Mouse (Mus musculus) heart, embryonic 12.5 days (tissue): ENCODE measurements around the gene Slc39a5. TPM values are rescaled to one million over a fixed set of nuclear protein-coding genes. Genes with fewer than 3 reads are reported as not detected.

Experiments used
- ATAC-seq: fragments of 200-750 bp; cut with Nextera tagmentation; 2 replicates; pipeline ENCODE4 v1.8.0; 2017; ENCODE audit warnings: moderate TSS enrichment, moderate library complexity; ENCODE audit not compliant: insufficient number of reproducible peaks, low FRiP score
- H3K27ac ChIP-seq: fragments of 300-500 bp; sonication (generic); 2 replicates; pipeline ENCODE4 v1.5.1; 2016; ENCODE audit warnings: mild to moderate bottlenecking, moderate library complexity; ENCODE audit not compliant: poor library complexity, severe bottlenecking
- H3K27me3 ChIP-seq: fragments of 300-500 bp; sonication (generic); replicated peaks from 2 replicates; pipeline ENCODE4 v1.6.1; 2016; ENCODE audit warnings: mild to moderate bottlenecking, moderate library complexity
- H3K36me3 ChIP-seq: fragments of 300-500 bp; sonication (generic); 2 replicates; pipeline ENCODE4 v1.6.1; 2016; ENCODE audit warnings: mild to moderate bottlenecking, moderate library complexity
- H3K4me1 ChIP-seq: fragments of 300-500 bp; sonication (generic); replicated peaks from 2 replicates; pipeline ENCODE4 v1.6.1; 2016; ENCODE audit warnings: mild to moderate bottlenecking
- H3K4me2 ChIP-seq: fragments of 300-500 bp; sonication (generic); 2 replicates; pipeline ENCODE4 v1.6.1; 2016; ENCODE audit warnings: mild to moderate bottlenecking, moderate library complexity
- H3K4me3 ChIP-seq: fragments of 300-500 bp; sonication (generic); 2 replicates; pipeline ENCODE4 v1.5.1; 2016; ENCODE audit warnings: mild to moderate bottlenecking
- H3K9ac ChIP-seq: fragments of 300-500 bp; sonication (generic); 2 replicates; pipeline ENCODE4 v1.6.1; 2016; ENCODE audit warnings: mild to moderate bottlenecking, moderate library complexity
- H3K9me3 ChIP-seq: fragments of 300-500 bp; sonication (generic); replicated peaks from 2 replicates; pipeline ENCODE4 v1.6.1; 2016; ENCODE audit warnings: mild to moderate bottlenecking, moderate library complexity
- WGBS: fragments of 180-500 bp; shearing (Covaris S2); methylation state at CpG from one replicate; pipeline ENCODE4 v1.1.7; 2016; 5-methylcytosine and 5-hydroxymethylcytosine counted together
- polyA plus RNA-seq: library from polyadenylated mRNA; unstranded; fragments of >200 nt; fragmentation: Nextera tagmentation; extraction: Ambion mirVana; gene quantifications from 2 replicates; pipeline ENCODE4 v1.2.1, GENCODE M21; 2016

Gene Slc39a5
- polyA plus RNA-seq, 1 experiment from 2014 or later = 0.42 TPM

GRCm38 (mm10) chr10:128376099-128376454 lies 25.0 kb downstream of the Slc39a5 start:
- Histone ChIP-seq H3K4me1 (peaks cover 36% of the 10 kb centered on the region), H3K4me3 (peak overlapping the region; percentile 82), H3K27me3 (no peaks in the 10 kb centered on the region), H3K9ac (peak overlapping the region; percentile 95), H3K27ac (peak overlapping the region; percentile 91), H3K9me3 (0 out of 2 replicates have a peak, but pooled peaks cover 2% of the 10 kb centered on the region), H3K4me2 (peak overlapping the region; percentile 87), H3K36me3 (peaks cover 29% of the 10 kb centered on the region)
- no peak for ATAC-seq
- 50% methylated on average over 4 of the region's 4 CpGs for WGBS

DNA sequence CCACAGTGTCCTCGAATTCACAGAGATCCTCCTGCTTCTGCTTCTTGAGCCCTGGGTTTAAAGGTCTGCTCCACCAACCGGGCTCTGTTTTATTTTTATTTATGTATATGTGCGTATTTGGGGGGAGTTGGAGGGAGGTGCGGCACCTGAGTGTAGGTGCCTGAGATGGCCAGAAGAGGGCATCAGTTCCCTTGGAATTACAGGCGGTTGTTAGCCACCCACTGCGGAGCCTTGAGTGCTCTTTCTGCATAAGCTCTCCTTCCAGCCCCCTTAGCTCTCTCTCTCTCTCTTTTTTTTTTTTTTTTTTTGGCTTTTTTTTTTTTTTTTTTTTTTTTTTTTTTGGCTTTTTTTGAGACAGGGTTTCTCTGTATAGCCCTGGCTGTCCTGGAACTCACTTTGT lies 26.6 kb downstream of the Slc39a5 start:
- Histone ChIP-seq H3K27me3 (no peaks in the 10 kb centered on the region), H3K9ac (no peak overlapping the region), H3K36me3 (peaks cover 13% of the 10 kb centered on the region), H3K4me2 (no peak overlapping the region), H3K4me3 (no peak overlapping the region), H3K9me3 (0 out of 2 replicates have a peak, but pooled peaks cover 2% of the 10 kb centered on the region), H3K27ac (no peak overlapping the region), H3K4me1 (peaks cover 38% of the 10 kb centered on the region)
- WGBS = 73% methylated on average over 6 of the region's 6 CpGs
- no peak for ATAC-seq

GRCm38 (mm10) chr10:128372989-128373748 lies 27.9 kb downstream of the Slc39a5 start:
- peak overlapping the region; percentile 13; the same call in 1 of the 2 replicates for H3K27ac ChIP-seq
- WGBS = 51% methylated on average over 6 of the region's 6 CpGs

GRCm38 (mm10) chr10:128372142-128372541 lies 28.9 kb downstream of the Slc39a5 start:
- H3K4me3 ChIP-seq = no peak overlapping the region
- ATAC-seq = no peak
- 0 out of 2 replicates have a peak, but pooled peaks cover 2% of the 10 kb centered on the region for H3K9me3 ChIP-seq
- H3K9ac ChIP-seq = no peak overlapping the region
- H3K4me2 ChIP-seq = no peak overlapping the region
- no peaks in the 10 kb centered on the region for H3K27me3 ChIP-seq
- WGBS = 79% methylated on average over 5 of the region's 5 CpGs
- peaks cover 31% of the 10 kb centered on the region for H3K4me1 ChIP-seq
- no peaks in the 10 kb centered on the region for H3K36me3 ChIP-seq
- H3K27ac ChIP-seq = no peak overlapping the region

More at GRCm38 (mm10) chr10:128372989-128373748, 27.9 kb downstream of the Slc39a5 start:
- ATAC-seq = no peak
- Histone ChIP-seq H3K9me3 (0 out of 2 replicates have a peak, but pooled peaks cover 2% of the 10 kb centered on the region), H3K9ac (no peak overlapping the region), H3K36me3 (peaks cover 1% of the 10 kb centered on the region), H3K27me3 (no peaks in the 10 kb centered on the region), H3K4me1 (peaks cover 29% of the 10 kb centered on the region), H3K4me3 (no peak overlapping the region), H3K4me2 (no peak overlapping the region)

DNA sequence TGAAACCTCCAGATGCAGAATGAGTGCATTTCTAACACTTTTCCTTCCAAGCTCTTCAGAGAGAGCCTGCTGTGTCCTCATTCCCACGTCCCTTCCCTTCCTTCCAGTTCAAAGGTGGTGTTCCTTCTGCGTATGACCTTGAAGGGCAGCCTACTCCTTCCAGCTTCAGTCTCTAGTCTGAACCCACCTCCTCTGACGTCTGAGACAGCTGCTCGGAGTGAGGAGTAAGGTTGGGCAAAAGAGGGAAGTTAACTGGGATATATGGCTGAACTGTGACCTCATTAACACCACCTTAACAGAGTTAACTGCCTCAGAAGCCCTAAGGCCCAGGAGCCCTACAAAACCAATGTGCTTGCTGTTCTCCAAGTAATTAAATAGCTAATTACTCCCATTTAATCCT lies 30.4 kb downstream of the Slc39a5 start:
- 59% methylated on average over 4 of the region's 4 CpGs for WGBS
- ATAC-seq = no peak
- peaks cover 1% of the 10 kb centered on the region for H3K36me3 ChIP-seq
- no peak overlapping the region for H3K4me3 ChIP-seq
- H3K9ac ChIP-seq = no peak overlapping the region
- H3K27ac ChIP-seq = no peak overlapping the region
- peaks cover 23% of the 10 kb centered on the region for H3K4me1 ChIP-seq
- 0 out of 2 replicates have a peak, but pooled peaks cover 2% of the 10 kb centered on the region for H3K9me3 ChIP-seq
- no peak overlapping the region for H3K4me2 ChIP-seq
- H3K27me3 ChIP-seq = no peaks in the 10 kb centered on the region

- no peak overlapping the region for H3K4me3 ChIP-seq
- WGBS = 66% methylated on average over 5 of the region's 6 CpGs
- 0 out of 2 replicates have a peak, but pooled peaks cover 2% of the 10 kb centered on the region for H3K9me3 ChIP-seq
- H3K27ac ChIP-seq = no peak overlapping the region
- H3K36me3 ChIP-seq = peaks cover 7% of the 10 kb centered on the region
- H3K4me1 ChIP-seq = peaks cover 23% of the 10 kb centered on the region
- H3K4me2 ChIP-seq = no peak overlapping the region
- H3K27me3 ChIP-seq = no peaks in the 10 kb centered on the region
- no peak for ATAC-seq
- no peak overlapping the region for H3K9ac ChIP-seq
Observed at GRCm38 (mm10) chr10:128370021-128370420, 31.0 kb downstream of the Slc39a5 start.

- no peak for ATAC-seq
- Histone ChIP-seq H3K27ac (peak overlapping the region; percentile 87), H3K9me3 (0 out of 2 replicates have a peak, but pooled peaks cover 2% of the 10 kb centered on the region), H3K9ac (peak overlapping the region; percentile 77; the same call in 1 of the 2 replicates), H3K36me3 (peaks cover 10% of the 10 kb centered on the region), H3K4me2 (peak overlapping the region; percentile 90), H3K4me3 (peak overlapping the region; percentile 68; the same call in 1 of the 2 replicates), H3K27me3 (no peaks in the 10 kb centered on the region), H3K4me1 (peaks cover 23% of the 10 kb centered on the region)
- WGBS = 79% methylated on average over 6 of the region's 6 CpGs
Observed at GRCm38 (mm10) chr10:128369599-128369998, 31.4 kb downstream of the Slc39a5 start.

- 5% methylated on average over 9 of the region's 9 CpGs for WGBS
- peaks cover 23% of the 10 kb centered on the region for H3K4me1 ChIP-seq
- ATAC-seq = no peak
Observed at GRCm38 (mm10) chr10:128369218-128369543, 31.8 kb downstream of the Slc39a5 start.

GRCm38 (mm10) chr10:128368402-128369217 lies 32.4 kb downstream of the Slc39a5 start, which contains the start of gene Coq10a:
Gene Coq10a (minus strand): TSS chr10:128368997.
- peak within 1 kb of the TSS; percentile 68 for H3K4me3 ChIP-seq
- WGBS = under 1% methylated on average over 87 of the region's 87 CpGs
- peak within 1 kb of the TSS; percentile 90 for H3K4me2 ChIP-seq
- ATAC-seq = peak; percentile 94
- peaks cover 22% of the 10 kb centered on the region for H3K4me1 ChIP-seq
- H3K36me3 ChIP-seq = peaks cover 14% of the 10 kb centered on the region
- H3K9ac ChIP-seq = peak within 1 kb of the TSS; percentile 77
- no peaks in the 10 kb centered on the region for H3K9me3 ChIP-seq
- peak within 1 kb of the TSS; percentile 87 for H3K27ac ChIP-seq
- H3K27me3 ChIP-seq = no peaks in the 10 kb centered on the region

More at GRCm38 (mm10) chr10:128369218-128369543, 31.8 kb downstream of the Slc39a5 start:
- Histone ChIP-seq H3K36me3 (peaks cover 10% of the 10 kb centered on the region), H3K27me3 (no peaks in the 10 kb centered on the region), H3K9ac (peak overlapping the region; percentile 77), H3K27ac (peak overlapping the region; percentile 87), H3K4me3 (peak overlapping the region; percentile 68), H3K9me3 (0 out of 2 replicates have a peak, but pooled peaks cover under 1% of the 10 kb centered on the region), H3K4me2 (peak overlapping the region; percentile 90)

- Histone ChIP-seq H3K27ac (peak overlapping the region; percentile 87), H3K4me2 (peak overlapping the region; percentile 90), H3K4me3 (peak overlapping the region; percentile 68), H3K9me3 (no peaks in the 10 kb centered on the region), H3K4me1 (peaks cover 15% of the 10 kb centered on the region), H3K27me3 (no peaks in the 10 kb centered on the region), H3K36me3 (peaks cover 21% of the 10 kb centered on the region), H3K9ac (peak overlapping the region; percentile 77)
- WGBS = 16% methylated on average over 19 of the region's 19 CpGs
- no peak; the same call in 1 of the 2 replicates for ATAC-seq
Observed at GRCm38 (mm10) chr10:128367899-128368401, 33.1 kb downstream of the Slc39a5 start.

GRCm38 (mm10) chr10:128362568-128362967 lies 38.5 kb downstream of the Slc39a5 start:
- Histone ChIP-seq H3K9ac (no peak overlapping the region), H3K27ac (no peak overlapping the region), H3K4me1 (peaks cover 6% of the 10 kb centered on the region), H3K4me2 (no peak overlapping the region), H3K27me3 (no peaks in the 10 kb centered on the region), H3K4me3 (no peak overlapping the region), H3K9me3 (no peaks in the 10 kb centered on the region), H3K36me3 (peaks cover 74% of the 10 kb centered on the region)
- ATAC-seq = no peak
- WGBS = 49% methylated on average over 3 of the region's 3 CpGs
